ENCODE assay signal across 23 mouse cellular contexts in genomic region chr19:34756561-34757240, GRCm38 (mm10). TPM values are rescaled to one million over a fixed set of nuclear protein-coding genes. Genes with fewer than 3 reads are reported as not detected.
DNase-seq lines count a peak whose midpoint lies in the region; ATAC-seq lines count a peak whose summit lies in the region.
"Had no signal": no experiment of that assay in that cellular context is flagged by ENCODE, and none has a peak within 500 bp of the region (broad histone marks: within the 10 kb centered on the region; RNA-seq: fewer than 3 reads in every experiment).

No protein-coding gene starts in this region.

- no peaks in the 10 kb centered on the region for H3K36me3 ChIP-seq in liver, embryonic 16.5 days (ENCODE audit: control insufficient read depth, insufficient read depth)
- H3K36me3 ChIP-seq: embryonic facial prominence, embryonic 10.5 days; embryonic facial prominence, embryonic 12.5 days; forebrain, embryonic 15.5 days had no signal

- H3K27ac ChIP-seq in liver, embryonic 16.5 days (ENCODE audit: low read length): peak overlapping the region; percentile 6; the same call in 1 of the 2 replicates
- H3K27ac ChIP-seq: embryonic facial prominence, embryonic 10.5 days; embryonic facial prominence, embryonic 12.5 days; forebrain, embryonic 13.5 days; forebrain, embryonic 15.5 days had no signal

- H3K27me3 ChIP-seq in liver, embryonic 16.5 days (ENCODE audit: control insufficient read depth, insufficient read depth, low read depth, low read length): no peaks in the 10 kb centered on the region
- H3K27me3 ChIP-seq: embryonic facial prominence, embryonic 12.5 days; forebrain, embryonic 13.5 days; forebrain, embryonic 15.5 days had no signal

- ATAC-seq in liver, embryonic 16.5 days (ENCODE audit: low read depth): no peak
- ATAC-seq: activated CD4-positive, CD25-positive, alpha-beta regulatory T cell, adult 4 months; forebrain, embryonic 13.5 days; forebrain, embryonic 15.5 days; forebrain, postnatal 0 days; Patski had no signal

- intact Hi-C loops in heart, postnatal 25 days (cut with DNase I): no loop called here

- no peaks in the 10 kb centered on the region for H3K9me3 ChIP-seq in liver, embryonic 16.5 days (replicated peaks; ENCODE audit: control insufficient read depth, low read length)
- H3K9me3 ChIP-seq: embryonic facial prominence, embryonic 10.5 days; embryonic facial prominence, embryonic 12.5 days; forebrain, embryonic 13.5 days; forebrain, embryonic 15.5 days had no signal

- H3K9ac ChIP-seq in liver, embryonic 16.5 days (ENCODE audit: low read depth, low read length): no peak overlapping the region
- H3K9ac ChIP-seq: embryonic facial prominence, embryonic 12.5 days; forebrain, embryonic 13.5 days; forebrain, embryonic 15.5 days; forebrain, postnatal 0 days had no signal

- H3K4me3 ChIP-seq in liver, embryonic 16.5 days (ENCODE audit: low read depth, low read length): no peak overlapping the region
- H3K4me3 ChIP-seq: embryonic facial prominence, embryonic 10.5 days; embryonic facial prominence, embryonic 12.5 days; forebrain, embryonic 13.5 days; forebrain, embryonic 15.5 days had no signal

- no peak overlapping the region for H3K4me2 ChIP-seq in liver, embryonic 16.5 days (ENCODE audit: low read depth, low read length)
- H3K4me2 ChIP-seq: embryonic facial prominence, embryonic 12.5 days; forebrain, embryonic 13.5 days; forebrain, embryonic 15.5 days had no signal

- no peaks in the 10 kb centered on the region; the same call in none of the 2 replicates for H3K4me1 ChIP-seq in liver, embryonic 16.5 days (ENCODE audit: control insufficient read depth, low read depth, low read length)
- H3K4me1 ChIP-seq: embryonic facial prominence, embryonic 10.5 days; embryonic facial prominence, embryonic 12.5 days; forebrain, embryonic 13.5 days; forebrain, embryonic 15.5 days had no signal

- DNase-seq in adrenal gland, adult 2 months: peak; percentile 14
- no peak for DNase-seq in adrenal gland, postnatal 4 days (ENCODE audit: low spot score in 2 of 2)
- DNase-seq in kidney, postnatal 10 days: peak; percentile 1
- no peak for DNase-seq in kidney, adult 8-10 months
- DNase-seq in liver (no peak), 3T3-L1 (ENCODE audit: low read depth, low spot score) (peak; percentile 39)
- no peak for DNase-seq in heart, postnatal 25 days (ENCODE audit: low spot score)
- DNase-seq: adrenal gland, postnatal 10 days; adrenal gland, postnatal 25 days; cerebellum, adult 11-12 months; cerebellum, adult 2 months; cerebellum, adult 9-10 months; cerebellum, postnatal 10 days; cerebellum, postnatal 25 days; forebrain, postnatal 0 days had no signal

- WGBS in liver, embryonic 16.5 days (ENCODE audit: insufficient replicate concordance): 59% methylated on average over 7 of the region's 7 CpGs

RNA-seq across cellular contexts. Expression of gene Slc16a12, which starts 9.6 kb away (rescaled TPM):
- under 1 TPM; 0.46 to 0.79 TPM for total RNA-seq in adrenal gland, adult 2 months (2021)
- 0.13 and 0.24 TPM in 2 replicates for polyA plus RNA-seq in adrenal gland, adult 2 months (2012; rRNA removed)
- 10 to 100 TPM in 1 of 2 experiments, 1 to 10 TPM in 1; 5.9 to 10.2 TPM for total RNA-seq in adrenal gland, postnatal 4 days (2021)
- polyA plus RNA-seq in liver, embryonic 16.5 days (2015; fragmentation: Nextera tagmentation; extraction: Ambion mirVana): 15.3 and 16.5 TPM in 2 replicates
- 1 to 10 TPM; 2.2 to 2.6 TPM for total RNA-seq in heart, postnatal 25 days (2021)
- total RNA-seq: MEL had no signal
- polyA plus RNA-seq: activated CD4-positive, CD25-positive, alpha-beta regulatory T cell, adult 4 months had no signal

Comparison
In these comparisons a context has a peak if more than half of its experiments do, and no peak if none do; other contexts are left out.
1. DNase-seq: peak in adrenal gland, adult 2 months (single experiment), kidney, postnatal 10 days (single experiment) and 3T3-L1 (single experiment); none in adrenal gland, postnatal 4 days (0 of 2), kidney, adult 8-10 months (0 of 2), liver (single experiment) and heart, postnatal 25 days (single experiment).